Mouse (Mus musculus) kidney, postnatal 36 days (tissue): ENCODE measurements around the gene Cdh18.
"Not testable (repeated sequence)": the region's sequence is repeated elsewhere in the genome, so short reads cannot be mapped to it uniquely, and the experiment has no call there.

ENCODE experiments used
- DNase-seq, 2 experiments: peaks; one replicate each; pipeline ENCODE4 v3.0.0; 2021 to 2022; ENCODE audit warnings: mixed read lengths in 2 of 2

Cdh18 gene

GRCm38 (mm10) chr15:22969424-22969823 lies 420.6 kb downstream of the Cdh18 start:
- DNase-seq: no peak

- no peak for DNase-seq
Observed at GRCm38 (mm10) chr15:22980136-22980535, 431.3 kb downstream of the Cdh18 start.

GRCm38 (mm10) chr15:22984647-22985046 lies 435.8 kb downstream of the Cdh18 start:
- no peak for DNase-seq

GRCm38 (mm10) chr15:23016680-23017079 lies 467.9 kb downstream of the Cdh18 start:
- no peak for DNase-seq

- DNase-seq: no peak
Observed at GRCm38 (mm10) chr15:23021151-23021550, 472.3 kb downstream of the Cdh18 start.

- DNase-seq: no peak
Observed at GRCm38 (mm10) chr15:23022635-23023034, 473.8 kb downstream of the Cdh18 start.

- no peak for DNase-seq
Observed at GRCm38 (mm10) chr15:23035551-23036207, 486.9 kb downstream of the Cdh18 start.

GRCm38 (mm10) chr15:23036208-23037065 lies 487.6 kb downstream of the Cdh18 start:
- DNase-seq: peak; percentile 13 to 21

GRCm38 (mm10) chr15:23037561-23037960 lies 488.7 kb downstream of the Cdh18 start:
- no peak for DNase-seq

- DNase-seq: no peak
Observed at GRCm38 (mm10) chr15:23046127-23046785, 497.4 kb downstream of the Cdh18 start.

- no peak for DNase-seq
Observed at GRCm38 (mm10) chr15:23052006-23052405, 503.2 kb downstream of the Cdh18 start.

GRCm38 (mm10) chr15:23085326-23085725 lies 536.5 kb downstream of the Cdh18 start:
- not testable (repeated sequence) for DNase-seq

GRCm38 (mm10) chr15:23087535-23087934 lies 538.7 kb downstream of the Cdh18 start:
- DNase-seq: no peak

GRCm38 (mm10) chr15:23096601-23097000 lies 547.8 kb downstream of the Cdh18 start:
- DNase-seq: no peak

- DNase-seq: no peak
Observed at GRCm38 (mm10) chr15:23104668-23105380, 556.0 kb downstream of the Cdh18 start.

- no peak for DNase-seq
Observed at GRCm38 (mm10) chr15:23134950-23135715, 586.3 kb downstream of the Cdh18 start.

- no peak for DNase-seq
Observed at GRCm38 (mm10) chr15:23136971-23137370, 588.1 kb downstream of the Cdh18 start.

- not testable (repeated sequence) for DNase-seq
Observed at GRCm38 (mm10) chr15:23142907-23143306, 594.1 kb downstream of the Cdh18 start.

GRCm38 (mm10) chr15:23155883-23156282 lies 607.1 kb downstream of the Cdh18 start:
- no peak for DNase-seq

- DNase-seq: no peak
Observed at GRCm38 (mm10) chr15:23164869-23165268, 616.0 kb downstream of the Cdh18 start.

- DNase-seq: no peak
Observed at GRCm38 (mm10) chr15:23174623-23175022, 625.8 kb downstream of the Cdh18 start.

GRCm38 (mm10) chr15:23212068-23212467 lies 663.2 kb downstream of the Cdh18 start:
- no peak for DNase-seq
